Comparison of ENCODE assay signal across 10 mouse cellular contexts in genomic region chr14:27682368-27683052, GRCm38 (mm10).
"Had no signal": no experiment of that assay in that cellular context is flagged by ENCODE, and none has a peak within 500 bp of the region (broad histone marks: within the 10 kb centered on the region; RNA-seq: fewer than 3 reads in every experiment).

No protein-coding gene starts in this region.

- H3K27me3 ChIP-seq: hindbrain, embryonic 15.5 days; limb, embryonic 13.5 days; midbrain, embryonic 12.5 days; neural tube, embryonic 13.5 days had no signal

- H3K9me3 ChIP-seq: hindbrain, embryonic 15.5 days; limb, embryonic 13.5 days; midbrain, embryonic 12.5 days; neural tube, embryonic 13.5 days had no signal

- H3K36me3 ChIP-seq: hindbrain, embryonic 15.5 days; limb, embryonic 13.5 days; midbrain, embryonic 12.5 days; neural tube, embryonic 13.5 days had no signal

- H3K9ac ChIP-seq: hindbrain, embryonic 15.5 days; limb, embryonic 13.5 days; midbrain, embryonic 12.5 days; neural tube, embryonic 13.5 days had no signal

- H3K4me1 ChIP-seq: hindbrain, embryonic 15.5 days; limb, embryonic 13.5 days; midbrain, embryonic 12.5 days; neural tube, embryonic 13.5 days had no signal

- DNase-seq: left cerebral cortex, postnatal 4 days; lung, adult 18-20 months; right cerebral cortex, postnatal 14 days; thymus, postnatal 36 days had no signal

- ATAC-seq: intestine, embryonic 16.5 days; midbrain, embryonic 16.5 days had no signal

- H3K4me3 ChIP-seq: hindbrain, embryonic 15.5 days; limb, embryonic 13.5 days; midbrain, embryonic 12.5 days; neural tube, embryonic 13.5 days had no signal

- H3K27ac ChIP-seq: hindbrain, embryonic 15.5 days; limb, embryonic 13.5 days; midbrain, embryonic 12.5 days; neural tube, embryonic 13.5 days had no signal

- H3K4me2 ChIP-seq: hindbrain, embryonic 15.5 days; limb, embryonic 13.5 days; midbrain, embryonic 12.5 days; neural tube, embryonic 13.5 days had no signal
